Mouse (Mus musculus) adrenal gland, adult 18-20 months (tissue): Measurements from ENCODE around the gene H2al3. TPM values are rescaled to one million over a fixed set of nuclear protein-coding genes. Genes with fewer than 3 reads are reported as not detected.

Experiments
- DNase-seq, 2 experiments: peaks; one replicate each; pipeline ENCODE4 v3.0.0; 2021 to 2022; ENCODE audit warnings: low spot score in 2 of 2
- long read RNA-seq, 2 experiments: library from polyadenylated mRNA; stranded (forward); transcript quantifications; one replicate each; pipeline ENCODE4 v2.0.0; 2021
- total RNA-seq, 2 experiments: library from RNA; stranded (reverse); gene quantifications; 1 replicate in 1 of 2; 2 replicates in 1 of 2; pipeline ENCODE4 v1.2.3; 2021

The H2al3 gene
- total RNA-seq: under 1 TPM in 1 of 2 experiments, not detected in 1; 0.61 TPM
- long read RNA-seq, experiment 1: 0 reads
- long read RNA-seq, experiment 2: 0 reads

GRCm38 (mm10) chrX:9849403-9849802, at the start of gene H2al3:
TSS of gene H2al3 (plus strand) at chrX:9849703.
- no peak for DNase-seq

DNA sequence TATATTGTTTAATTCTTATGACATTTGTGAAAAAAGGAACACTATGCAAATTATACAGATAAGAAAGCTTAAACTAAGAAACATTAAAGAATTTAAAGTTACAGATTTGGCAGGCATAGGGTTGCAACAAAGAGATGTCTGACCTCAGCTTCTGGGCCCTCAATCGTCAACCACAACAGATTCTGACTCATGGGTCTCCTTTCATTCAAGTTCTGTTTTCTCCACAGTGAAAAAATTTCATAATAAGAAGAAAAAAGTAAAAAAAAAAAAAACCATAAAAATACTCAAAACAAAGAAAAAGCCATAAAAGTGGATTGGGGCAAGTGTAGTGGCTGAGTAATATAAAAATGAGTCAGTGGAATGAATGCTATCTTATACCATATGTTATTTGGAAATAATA, 39.4 kb upstream of the H2al3 start:
- no peak for DNase-seq

DNA sequence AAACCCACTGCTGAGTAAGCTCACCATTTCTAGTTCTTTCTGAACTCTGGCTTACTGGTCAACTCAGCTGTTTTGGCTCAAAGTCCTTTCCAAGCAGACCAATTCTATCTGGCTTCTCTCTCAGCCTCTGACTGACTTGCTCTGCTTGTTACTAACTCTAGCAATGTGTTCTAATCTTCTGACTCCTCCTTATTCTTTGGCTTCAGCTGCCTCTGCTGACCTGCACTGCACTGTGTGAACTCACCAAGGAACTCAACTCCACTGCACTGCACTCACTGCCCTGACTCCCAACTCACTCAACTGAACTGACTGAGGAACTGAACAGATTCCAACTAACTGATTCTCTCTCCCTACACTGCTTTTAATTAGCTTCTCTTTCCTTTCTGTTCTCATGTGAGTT, 37.0 kb upstream of the H2al3 start:
- no peak for DNase-seq

GRCm38 (mm10) chrX:9834779-9835178, 14.7 kb upstream of the H2al3 start:
- DNase-seq: no peak

GRCm38 (mm10) chrX:9846628-9847027, 2.9 kb upstream of the H2al3 start, which contains the start of gene Hypm:
TSS of gene Hypm (plus strand) at chrX:9846928.
- DNase-seq: no peak

DNA sequence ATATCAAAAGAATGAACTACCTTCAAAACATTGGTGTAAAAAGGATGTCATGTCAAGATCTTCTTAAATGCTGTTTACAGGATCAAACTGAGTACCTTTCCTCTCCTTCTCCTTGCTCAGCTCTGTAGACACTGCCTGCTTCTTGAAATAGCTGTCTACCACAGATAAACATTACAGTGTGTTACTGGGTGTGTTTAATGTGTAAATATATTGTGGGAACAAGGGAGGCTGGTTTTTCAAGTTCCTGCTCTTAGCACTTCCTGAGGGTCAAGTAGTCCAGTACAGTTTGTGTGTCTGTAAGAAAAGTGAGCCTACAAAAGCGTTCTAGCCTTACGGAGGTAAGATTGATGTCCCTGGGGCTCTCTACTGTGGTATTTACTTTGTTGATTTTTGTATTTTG, 12.4 kb downstream of the H2al3 start:
- no peak for DNase-seq

GRCm38 (mm10) chrX:9875519-9875918, 26.0 kb downstream of the H2al3 start:
- no peak for DNase-seq

DNA sequence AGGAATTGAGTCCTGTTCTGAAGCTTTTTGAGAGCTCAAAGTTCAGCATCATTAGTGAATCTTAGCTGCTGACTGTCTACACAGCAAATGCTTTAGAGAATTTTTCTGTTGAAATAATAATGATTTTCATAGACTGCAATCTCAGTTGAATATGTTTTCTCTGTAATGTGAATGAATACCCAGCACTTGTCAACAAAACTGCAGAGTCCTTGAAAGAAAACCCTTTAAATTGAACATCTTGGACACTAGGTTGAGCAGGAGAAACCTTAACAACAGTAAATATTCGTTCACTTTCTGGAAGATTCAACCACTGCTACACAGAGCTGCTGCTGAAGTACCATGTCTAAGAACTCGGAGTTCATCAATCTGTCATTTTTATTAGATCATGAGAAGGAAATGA, 35.8 kb downstream of the H2al3 start, which contains the start of gene Sytl5:
TSS of gene Sytl5 (plus strand) at position 301 of the 400 bp plus-strand sequence.
- DNase-seq: no peak

Other genes starting within 250 kb of the H2al3 start
- 100 to 1,000 TPM; 139 to 186 TPM for gene Dynlt3, start 186.7 kb upstream of the H2al3 start, total RNA-seq
- under 1 TPM in 1 of 2 experiments, not detected in 1; 0.58 TPM for gene Hypm, start 2.8 kb upstream of the H2al3 start, total RNA-seq
- gene Sytl5, start 35.9 kb downstream of the H2al3 start, total RNA-seq: 1 to 10 TPM; 4.7 to 5.2 TPM